In genomic region chr6:134921014-134921694, GRCm38 (mm10) we compare ENCODE assay signal across 8 mouse cellular contexts. TPM values are rescaled to one million over a fixed set of nuclear protein-coding genes. Genes with fewer than 3 reads are reported as not detected.
DNase-seq lines count a peak whose midpoint lies in the region; ATAC-seq and TF ChIP-seq lines count a peak whose summit lies in the region.

No protein-coding gene starts in this region.

- ATAC-seq in cerebellum, adult (ENCODE audit: insufficient number of reproducible peaks, low FRiP score, low TSS enrichment): peak; percentile 23; the same call in 1 of the 2 replicates
- ATAC-seq in forebrain, embryonic 12.5 days (ENCODE audit: low FRiP score): no peak

- H3K9ac ChIP-seq in MEL (ENCODE audit: control insufficient read depth, low read depth, low read length, poor library complexity, severe bottlenecking): peak overlapping the region; percentile 99
- peak overlapping the region; percentile 97 for H3K9ac ChIP-seq in forebrain, embryonic 12.5 days

- no peak for TF ChIP-seq RAD21 in MEL (IDR thresholded peaks at IDR 0.05; ENCODE audit: low read depth, low read length)

- 0 out of 4 replicates have a peak, but pooled peaks of 1 of the 2 experiments have one; percentile 8 for TF ChIP-seq POLR2A in MEL (IDR thresholded peaks at IDR 0.05; ENCODE audit: control insufficient read depth in 1 of 2, insufficient read depth in 1 of 2, low read depth in 1 of 2, low read length in 2 of 2, poor library complexity in 1 of 2)

- peak overlapping the region; percentile 79 for H3K27ac ChIP-seq in MEL (ENCODE audit: control insufficient read depth, low read depth, low read length)
- H3K27ac ChIP-seq in forebrain, embryonic 12.5 days: peak overlapping the region; percentile 97

- H3K4me1 ChIP-seq in MEL (ENCODE audit: control insufficient read depth in 1 of 2, insufficient read depth in 2 of 2, low read length in 2 of 2): peaks cover 8 to 13% of the 10 kb centered on the region in 2 experiments; a peak in 3 of 4 replicates
- H3K4me1 ChIP-seq in forebrain, embryonic 12.5 days: peaks cover 56% of the 10 kb centered on the region

- no peak for TF ChIP-seq CTCF in MEL (IDR thresholded peaks at IDR 0.05 in 2 of 3, conservative IDR thresholded peaks at IDR 0.05 in 1 of 3; ENCODE audit: control insufficient read depth in 1 of 3, insufficient read depth in 1 of 3, low read depth in 2 of 3, low read length in 3 of 3, poor library complexity in 1 of 3, severe bottlenecking in 1 of 3)

- under 1% methylated on average over 32 of the region's 32 CpGs for WGBS in forebrain, embryonic 12.5 days

- H3K79me2 ChIP-seq in MEL (ENCODE audit: control insufficient read depth, insufficient read depth, low read length, poor library complexity): peaks cover 26% of the 10 kb centered on the region

- no peaks in the 10 kb centered on the region for H3K27me3 ChIP-seq in MEL (ENCODE audit: control insufficient read depth in 1 of 2, insufficient read depth in 2 of 2, low read length in 2 of 2)
- peaks cover 9% of the 10 kb centered on the region; the same call in 1 of the 2 replicates for H3K27me3 ChIP-seq in forebrain, embryonic 12.5 days

- peak in 1 of 2 experiments; percentile 29; a peak in 1 of 4 replicates for TF ChIP-seq EP300 in MEL (IDR thresholded peaks at IDR 0.05; ENCODE audit: low read depth in 1 of 2, low read length in 2 of 2)

- DNase-seq in MEL (ENCODE audit: low read depth, low spot score): peak; percentile 85
- peak; percentile 57 for DNase-seq in heart, postnatal 4 days
- DNase-seq in layer of hippocampus, postnatal 10 days (ENCODE audit: low spot score in 2 of 2): peak; percentile 47 to 67
- peak; percentile 58 for DNase-seq in lung, postnatal 14 days
- peak; percentile 48 for DNase-seq in retina, embryonic 14.5 days (ENCODE audit: low spot score)
- DNase-seq in c-Kit-positive CD71-positive TER-119-positive erythroid progenitor cells, embryonic 14.5 days (ENCODE audit: low spot score): no peak

- H3K4me2 ChIP-seq in forebrain, embryonic 12.5 days: peak overlapping the region; percentile 92

- H3K4me3 ChIP-seq in MEL (ENCODE audit: control insufficient read depth in 1 of 2, insufficient read depth in 1 of 2, low read depth in 2 of 2, low read length in 2 of 2): peak overlapping the region; percentile 86 to 87
- H3K4me3 ChIP-seq in forebrain, embryonic 12.5 days (replicated peaks): peak overlapping the region; percentile 91

- H3K36me3 ChIP-seq in MEL (ENCODE audit: control insufficient read depth in 1 of 2, insufficient read depth in 2 of 2, low read length in 2 of 2): peaks cover 2 to 29% of the 10 kb centered on the region in 2 experiments; a peak in 3 of 4 replicates
- H3K36me3 ChIP-seq in forebrain, embryonic 12.5 days (replicated peaks): peaks cover 4% of the 10 kb centered on the region

- H3K9me3 ChIP-seq in MEL (replicated peaks; ENCODE audit: insufficient read depth, low read length): no peaks in the 10 kb centered on the region
- no peaks in the 10 kb centered on the region for H3K9me3 ChIP-seq in forebrain, embryonic 12.5 days

TF ChIP-seq in MEL, 35 proteins besides CTCF, POLR2A, EP300 and RAD21:
- no peak for TF ChIP-seq USF1 (IDR thresholded peaks at IDR 0.05; ENCODE audit: low read depth, low read length)
- TF ChIP-seq CHD1 (IDR thresholded peaks at IDR 0.05; ENCODE audit: low read depth, low read length): peak; percentile 3; the same call in 1 of the 2 replicates
- no peak for TF ChIP-seq GABPA (IDR thresholded peaks at IDR 0.05; ENCODE audit: low read depth, low read length)
- TF ChIP-seq MXI1 (IDR thresholded peaks at IDR 0.05; ENCODE audit: low read depth, low read length): peak; percentile 25; the same call in 1 of the 2 replicates
- no peak for TF ChIP-seq USF2 (IDR thresholded peaks at IDR 0.05; ENCODE audit: borderline replicate concordance in 1 of 2, insufficient read depth in 1 of 2, low read depth in 1 of 2, low read length in 2 of 2)
- TF ChIP-seq BHLHE40 (IDR thresholded peaks at IDR 0.05; ENCODE audit: borderline replicate concordance, low read depth, low read length): no peak
- TF ChIP-seq MEF2A (IDR thresholded peaks at IDR 0.05; ENCODE audit: extremely low read depth, insufficient replicate concordance, low read depth, low read length, poor library complexity, severe bottlenecking): no peak
- TF ChIP-seq TCF12 (IDR thresholded peaks at IDR 0.05; ENCODE audit: low read depth, low read length): peak; percentile 68; the same call in 1 of the 2 replicates
- TF ChIP-seq TBP (IDR thresholded peaks at IDR 0.05; ENCODE audit: low read depth, low read length): peak; percentile 65
- peak; percentile 88 for TF ChIP-seq SIN3A (IDR thresholded peaks at IDR 0.05; ENCODE audit: low read length)
- no peak for TF ChIP-seq MAX (IDR thresholded peaks at IDR 0.05; ENCODE audit: low read length)
- no peak for TF ChIP-seq MAFK (IDR thresholded peaks at IDR 0.05; ENCODE audit: borderline replicate concordance, low read depth, low read length)
- no peak for TF ChIP-seq KAT2A (conservative IDR thresholded peaks at IDR 0.05; ENCODE audit: low read depth, low read length)
- TF ChIP-seq ZNF384 (IDR thresholded peaks at IDR 0.05; ENCODE audit: low read depth, low read length): no peak
- TF ChIP-seq CHD2 (IDR thresholded peaks at IDR 0.05; ENCODE audit: low read length): no peak
- TF ChIP-seq ELF1 (IDR thresholded peaks at IDR 0.05; ENCODE audit: low read depth, low read length): no peak
- no peak for TF ChIP-seq RCOR1 (IDR thresholded peaks at IDR 0.05; ENCODE audit: low read depth, low read length)
- TF ChIP-seq HCFC1 (IDR thresholded peaks at IDR 0.05; ENCODE audit: low read depth, low read length): 0 out of 2 replicates have a peak, but pooled peaks have one; percentile 1
- no peak for TF ChIP-seq JUND (IDR thresholded peaks at IDR 0.05; ENCODE audit: low read depth, low read length)
- TF ChIP-seq E2F4 (IDR thresholded peaks at IDR 0.05; ENCODE audit: borderline replicate concordance, low read depth, low read length): no peak
- TF ChIP-seq ZKSCAN1 (IDR thresholded peaks at IDR 0.05; ENCODE audit: low read depth, low read length): no peak
- TF ChIP-seq ZMIZ1 (IDR thresholded peaks at IDR 0.05; ENCODE audit: low read depth, low read length): peak; percentile 56; the same call in 1 of the 2 replicates
- no peak for TF ChIP-seq MYC (IDR thresholded peaks at IDR 0.05; ENCODE audit: low read depth, low read length)
- TF ChIP-seq UBTF (IDR thresholded peaks at IDR 0.05; ENCODE audit: borderline replicate concordance, insufficient read depth, low read depth, low read length): 0 out of 2 replicates have a peak, but pooled peaks have one; percentile 20
- TF ChIP-seq ETS1 (IDR thresholded peaks at IDR 0.05; ENCODE audit: low read depth, low read length): peak; percentile 86
- no peak for TF ChIP-seq NRF1 (IDR thresholded peaks at IDR 0.05; ENCODE audit: insufficient read depth, low read depth, low read length, poor library complexity, severe bottlenecking)
- peak; percentile 63 for TF ChIP-seq GATA1 (IDR thresholded peaks at IDR 0.05; ENCODE audit: low read depth, low read length)

RNA-seq across cellular contexts. Expression of gene Cdkn1b, which starts 1.0 kb away (rescaled TPM):
- 7.7 and 12.0 TPM in 2 replicates for total RNA-seq in MEL (2012; rRNA removed)
- polyA plus RNA-seq in MEL (2012; ENCODE audit: insufficient read depth in 1 of 2, insufficient read length in 2 of 2, low read depth in 1 of 2, low replicate concordance in 2 of 2, missing spikeins in 1 of 2): 10 to 100 TPM in 1 of 2 experiments, not detected in 1; 21.2 TPM
- polyA plus RNA-seq in forebrain, embryonic 12.5 days (2016; fragmentation: Nextera tagmentation; extraction: Ambion mirVana): 36.4 and 40.5 TPM in 2 replicates
- 10 to 100 TPM; 46.1 to 47.7 TPM for total RNA-seq in heart, postnatal 4 days (2021)
- total RNA-seq in layer of hippocampus, postnatal 10 days (2021): 10 to 100 TPM; 54.2 to 58.4 TPM

RNA-seq across cellular contexts. Expression of gene Gpr19, which starts 22.8 kb away (rescaled TPM):
- total RNA-seq in MEL (2012; rRNA removed): 8.4 and 9.0 TPM in 2 replicates
- 10 to 100 TPM in 1 of 2 experiments, not detected in 1; 11.7 TPM for polyA plus RNA-seq in MEL (2012; ENCODE audit: insufficient read depth in 1 of 2, insufficient read length in 2 of 2, low read depth in 1 of 2, low replicate concordance in 2 of 2, missing spikeins in 1 of 2)
- polyA plus RNA-seq in forebrain, embryonic 12.5 days (2016; fragmentation: Nextera tagmentation; extraction: Ambion mirVana): 38.5 and 45.6 TPM in 2 replicates
- 1 to 10 TPM; 6.3 to 6.6 TPM for total RNA-seq in heart, postnatal 4 days (2021)
- 10 to 100 TPM; 27.1 to 27.2 TPM for total RNA-seq in layer of hippocampus, postnatal 10 days (2021)
